Mouse (Mus musculus) E14TG2a.4 (cell line): ENCODE results near the gene Efcab3.
A peak's percentile ranks its signal among the peaks of the same experiment; 100 is the strongest.
"Not testable (repeated sequence)": the region's sequence is repeated elsewhere in the genome, so short reads cannot be mapped to it uniquely, and the experiment has no call there.

ENCODE experiments used
- H3K27me3 ChIP-seq: 2 replicates; pipeline ENCODE4 v1.6.1; 2014; ENCODE audit warnings: low read length, control low read depth; ENCODE audit not compliant: insufficient read depth
- H3K36me3 ChIP-seq: 2 replicates; pipeline ENCODE4 v1.6.1; 2014; ENCODE audit warnings: low read length, control low read depth; ENCODE audit not compliant: insufficient read depth
- H3K4me1 ChIP-seq: replicated peaks from 2 replicates; pipeline ENCODE4 v1.6.1; 2014; ENCODE audit warnings: low read depth, low read length, control low read depth
- H3K4me3 ChIP-seq: replicated peaks from 2 replicates; pipeline ENCODE4 v1.5.1; 2014; ENCODE audit warnings: mild to moderate bottlenecking, low read length
- H3K9me3 ChIP-seq: 2 replicates; pipeline ENCODE4 v1.6.1; 2014; ENCODE audit warnings: low read length, control low read depth
- CTCF ChIP-seq: conservative IDR thresholded peaks from 2 replicates; pipeline ENCODE4 v1.5.1; 2014; ENCODE audit warnings: low read length
- NANOG ChIP-seq: IDR thresholded peaks from 2 replicates; pipeline ENCODE4 v1.6.1; 2014; ENCODE audit warnings: borderline replicate concordance, low read length, mixed read lengths
- POU5F1 ChIP-seq: IDR thresholded peaks from 2 replicates; pipeline ENCODE4 v1.6.1; 2014; ENCODE audit warnings: low read length, borderline replicate concordance

The Efcab3 gene

GRCm38 (mm10) chr11:105120551-105121061 lies 57.2 kb downstream of the Efcab3 start:
- TF ChIP-seq NANOG: no peak
- TF ChIP-seq CTCF: no peak
- TF ChIP-seq POU5F1: no peak
- peaks cover 9% of the 10 kb centered on the region; the same call in 1 of the 2 replicates for H3K4me1 ChIP-seq
- peaks cover 12% of the 10 kb centered on the region for H3K27me3 ChIP-seq
- H3K4me3 ChIP-seq: no peak overlapping the region
- H3K9me3 ChIP-seq: no peaks in the 10 kb centered on the region
- H3K36me3 ChIP-seq: no peaks in the 10 kb centered on the region

- H3K4me1 ChIP-seq, H3K36me3 ChIP-seq, H3K4me3 ChIP-seq, H3K9me3 ChIP-seq: not testable (repeated sequence)
- peaks cover 10% of the 10 kb centered on the region for H3K27me3 ChIP-seq
These were observed 58.4 kb downstream of the Efcab3 start for GRCm38 (mm10) chr11:105121792-105122191.

- Histone ChIP-seq H3K36me3 (peaks cover 13% of the 10 kb centered on the region), H3K9me3 (no peaks in the 10 kb centered on the region), H3K4me1 (peaks cover 27% of the 10 kb centered on the region), H3K4me3 (no peak overlapping the region), H3K27me3 (no peaks in the 10 kb centered on the region)
- TF ChIP-seq POU5F1 (no peak), NANOG (no peak), CTCF (peak; percentile 94)
These were observed 60.6 kb downstream of the Efcab3 start for GRCm38 (mm10) chr11:105123986-105124385.

- H3K36me3 ChIP-seq: peaks cover 33% of the 10 kb centered on the region
- TF ChIP-seq CTCF (peak; percentile 87), POU5F1 (no peak)
- peak within 1 kb of the TSS; percentile 100 for H3K4me3 ChIP-seq
- H3K9me3 ChIP-seq: no peaks in the 10 kb centered on the region
- H3K4me1 ChIP-seq: peaks cover 26% of the 10 kb centered on the region
- no peaks in the 10 kb centered on the region for H3K27me3 ChIP-seq
These were observed 62.5 kb downstream of the Efcab3 start, which contains the start of gene Mettl2 for GRCm38 (mm10) chr11:105125735-105126519. Gene Mettl2, plus strand, starts transcription at chr11:105126425.

GRCm38 (mm10) chr11:105126520-105127029 lies 63.2 kb downstream of the Efcab3 start:
- Histone ChIP-seq H3K4me1 (peaks cover 26% of the 10 kb centered on the region), H3K36me3 (peaks cover 39% of the 10 kb centered on the region), H3K27me3 (no peaks in the 10 kb centered on the region), H3K4me3 (peak overlapping the region; percentile 100), H3K9me3 (no peaks in the 10 kb centered on the region)
- no peak for TF ChIP-seq NANOG
- no peak for TF ChIP-seq POU5F1
- no peak for TF ChIP-seq CTCF

GRCm38 (mm10) chr11:105135692-105136091 lies 72.3 kb downstream of the Efcab3 start:
- TF ChIP-seq POU5F1 (no peak), CTCF (no peak), NANOG (no peak)
- H3K36me3 ChIP-seq: peaks cover 100% of the 10 kb centered on the region
- H3K4me1 ChIP-seq: peaks cover 25% of the 10 kb centered on the region
- no peaks in the 10 kb centered on the region for H3K9me3 ChIP-seq
- H3K4me3 ChIP-seq: no peak overlapping the region
- no peaks in the 10 kb centered on the region for H3K27me3 ChIP-seq

GRCm38 (mm10) chr11:105137255-105137654 lies 73.9 kb downstream of the Efcab3 start:
- Histone ChIP-seq H3K4me1 (peaks cover 34% of the 10 kb centered on the region), H3K36me3 (peaks cover 97% of the 10 kb centered on the region)
- H3K9me3 ChIP-seq, H3K27me3 ChIP-seq, H3K4me3 ChIP-seq: not testable (repeated sequence)

- not testable (repeated sequence) for H3K4me3 ChIP-seq, H3K27me3 ChIP-seq, H3K9me3 ChIP-seq
- H3K4me1 ChIP-seq: peaks cover 34% of the 10 kb centered on the region
- peaks cover 67% of the 10 kb centered on the region for H3K36me3 ChIP-seq
These were observed 77.1 kb downstream of the Efcab3 start for GRCm38 (mm10) chr11:105140512-105140911.

- Histone ChIP-seq H3K9me3 (no peaks in the 10 kb centered on the region), H3K4me3 (no peak overlapping the region), H3K36me3 (peaks cover 61% of the 10 kb centered on the region), H3K4me1 (peaks cover 33% of the 10 kb centered on the region), H3K27me3 (no peaks in the 10 kb centered on the region)
- TF ChIP-seq NANOG (no peak), POU5F1 (no peak), CTCF (no peak)
These were observed 77.7 kb downstream of the Efcab3 start for GRCm38 (mm10) chr11:105141115-105141514.
